Mouse (Mus musculus) lung, postnatal 0 days (tissue): Measurements from ENCODE around the gene Gls2. TPM values are rescaled to one million over a fixed set of nuclear protein-coding genes. Genes with fewer than 3 reads are reported as not detected.

Experiments used
- ATAC-seq: fragments of 200-750 bp; cut with Nextera tagmentation; 2 replicates; pipeline ENCODE4 v1.8.0; 2017; ENCODE audit warnings: moderate library complexity
- DNase-seq: peaks from one replicate; pipeline ENCODE4 v3.0.0-alpha.2; 2016; ENCODE audit warnings: low spot score
- H3K27ac ChIP-seq: fragments of 300-500 bp; sonication (generic); 2 replicates; pipeline ENCODE4 v1.5.1; 2014; ENCODE audit warnings: antibody characterized with exemption, mild to moderate bottlenecking, low read length, mixed read lengths
- H3K27me3 ChIP-seq: fragments of 300-500 bp; sonication (generic); replicated peaks from 2 replicates; pipeline ENCODE4 v1.6.1; 2014; ENCODE audit warnings: low read length, mixed read lengths; ENCODE audit not compliant: insufficient read depth
- H3K36me3 ChIP-seq: fragments of 300-500 bp; sonication (generic); 2 replicates; pipeline ENCODE4 v1.6.1; 2014; ENCODE audit warnings: low read length, mixed read lengths; ENCODE audit not compliant: insufficient read depth
- H3K4me1 ChIP-seq: fragments of 300-500 bp; sonication (generic); 2 replicates; pipeline ENCODE4 v1.6.1; 2014; ENCODE audit warnings: antibody characterized with exemption, low read depth, low read length, mixed read lengths; ENCODE audit not compliant: insufficient read depth
- H3K4me2 ChIP-seq: fragments of 300-500 bp; sonication (generic); replicated peaks from 2 replicates; pipeline ENCODE4 v1.6.1; 2014; ENCODE audit warnings: low read depth, mild to moderate bottlenecking, low read length, moderate library complexity, mixed read lengths
- H3K4me3 ChIP-seq: fragments of 300-500 bp; sonication (generic); 2 replicates; pipeline ENCODE4 v1.5.1; 2014; ENCODE audit warnings: low read depth, low read length
- H3K9ac ChIP-seq: fragments of 300-500 bp; sonication (generic); replicated peaks from 2 replicates; pipeline ENCODE4 v1.6.1; 2014; ENCODE audit warnings: low read depth, mild to moderate bottlenecking
- H3K9me3 ChIP-seq: fragments of 300-500 bp; sonication (generic); 2 replicates; pipeline ENCODE4 v1.6.1; 2016; ENCODE audit warnings: low read length, mixed read lengths
- CTCF ChIP-seq: IDR thresholded peaks from 2 replicates; pipeline ENCODE4 v1.5.1; 2016; ENCODE audit warnings: antibody characterized with exemption, mild to moderate bottlenecking
- EP300 ChIP-seq: IDR thresholded peaks from 2 replicates; pipeline ENCODE4 v1.6.1; 2016; ENCODE audit warnings: antibody characterized with exemption, mild to moderate bottlenecking, control low read depth
- WGBS: fragments of 180-500 bp; shearing (Covaris S2); extraction: QIAGEN DNeasy Blood & Tissue Kit; methylation state at CpG from one replicate; pipeline ENCODE4 v1.1.7; 2014; 5-methylcytosine and 5-hydroxymethylcytosine counted together
- polyA plus RNA-seq: library from polyadenylated mRNA; unstranded; fragments of >200 nt; fragmentation: Nextera tagmentation; extraction: Ambion mirVana; gene quantifications from 2 replicates; pipeline ENCODE4 v1.2.1, GENCODE M21; 2015

Gls2 gene
- polyA plus RNA-seq, 1 experiment from 2014 or later: 0.82 TPM

- H3K4me3 ChIP-seq: no peak overlapping the region
- no peaks in the 10 kb centered on the region for H3K9me3 ChIP-seq
- H3K4me1 ChIP-seq: no peaks in the 10 kb centered on the region
- no peak for ATAC-seq
- WGBS: 88% methylated on average over 6 of the region's 6 CpGs
- H3K27me3 ChIP-seq: 0 out of 2 replicates have a peak, but pooled peaks cover 3% of the 10 kb centered on the region
- H3K4me2 ChIP-seq: no peak overlapping the region
- TF ChIP-seq CTCF (no peak), EP300 (no peak)
- no peak overlapping the region for H3K27ac ChIP-seq
- H3K36me3 ChIP-seq: no peaks in the 10 kb centered on the region
- no peak for DNase-seq
- H3K9ac ChIP-seq: no peak overlapping the region
These were observed 1.1 kb upstream of the Gls2 start for GRCm38 (mm10) chr10:128193113-128193512.

GRCm38 (mm10) chr10:128194551-128195461 lies 549 bp downstream of the Gls2 start:
- peak; percentile 88 for ATAC-seq
- no peaks in the 10 kb centered on the region for H3K36me3 ChIP-seq
- no peaks in the 10 kb centered on the region for H3K4me1 ChIP-seq
- H3K9me3 ChIP-seq: no peaks in the 10 kb centered on the region
- 0 out of 2 replicates have a peak overlapping the region, but pooled peaks have one; percentile 16 for H3K9ac ChIP-seq
- H3K4me2 ChIP-seq: peak overlapping the region; percentile 100
- H3K27me3 ChIP-seq: 0 out of 2 replicates have a peak, but pooled peaks cover 3% of the 10 kb centered on the region
- H3K4me3 ChIP-seq: peak overlapping the region; percentile 58
- 2% methylated on average over 54 of the region's 79 CpGs for WGBS
- no peak for DNase-seq
- H3K27ac ChIP-seq: no peak overlapping the region
- TF ChIP-seq EP300 (no peak), CTCF (no peak)

- Histone ChIP-seq H3K9me3 (no peaks in the 10 kb centered on the region), H3K27me3 (0 out of 2 replicates have a peak, but pooled peaks cover 2% of the 10 kb centered on the region), H3K9ac (no peak overlapping the region), H3K4me2 (no peak overlapping the region), H3K27ac (no peak overlapping the region), H3K4me3 (no peak overlapping the region), H3K4me1 (no peaks in the 10 kb centered on the region), H3K36me3 (no peaks in the 10 kb centered on the region)
- peak; percentile 50 for ATAC-seq
- no peak for TF ChIP-seq EP300
- TF ChIP-seq CTCF: no peak
- DNase-seq: no peak
- WGBS: 43% methylated on average over 4 of the region's 6 CpGs
These were observed 7.6 kb downstream of the Gls2 start for GRCm38 (mm10) chr10:128201856-128202255.

GRCm38 (mm10) chr10:128204941-128205340 lies 10.7 kb downstream of the Gls2 start:
- H3K9me3 ChIP-seq: no peaks in the 10 kb centered on the region
- TF ChIP-seq EP300 (no peak), CTCF (no peak)
- ATAC-seq: peak; percentile 30
- WGBS: 62% methylated on average over 15 of the region's 15 CpGs
- H3K4me2 ChIP-seq: no peak overlapping the region
- DNase-seq: no peak
- H3K36me3 ChIP-seq: no peaks in the 10 kb centered on the region
- H3K27ac ChIP-seq: no peak overlapping the region
- H3K9ac ChIP-seq: no peak overlapping the region
- no peak overlapping the region for H3K4me3 ChIP-seq
- no peaks in the 10 kb centered on the region for H3K27me3 ChIP-seq
- H3K4me1 ChIP-seq: no peaks in the 10 kb centered on the region

GRCm38 (mm10) chr10:128208326-128208725 lies 14.1 kb downstream of the Gls2 start:
- WGBS: 93% methylated on average over 10 of the region's 10 CpGs
- no peaks in the 10 kb centered on the region for H3K27me3 ChIP-seq
- TF ChIP-seq EP300 (no peak), CTCF (no peak)
- H3K4me2 ChIP-seq: no peak overlapping the region
- H3K9ac ChIP-seq: no peak overlapping the region
- no peak overlapping the region for H3K4me3 ChIP-seq
- H3K4me1 ChIP-seq: peaks cover 4% of the 10 kb centered on the region; the same call in 1 of the 2 replicates
- H3K36me3 ChIP-seq: no peaks in the 10 kb centered on the region
- ATAC-seq (no peak), DNase-seq (no peak)
- H3K9me3 ChIP-seq: no peaks in the 10 kb centered on the region
- H3K27ac ChIP-seq: no peak overlapping the region

GRCm38 (mm10) chr10:128209311-128210009 lies 15.2 kb downstream of the Gls2 start:
- Histone ChIP-seq H3K9ac (no peak overlapping the region), H3K27ac (no peak overlapping the region), H3K4me1 (peaks cover 4% of the 10 kb centered on the region; the same call in 1 of the 2 replicates), H3K36me3 (no peaks in the 10 kb centered on the region), H3K9me3 (no peaks in the 10 kb centered on the region), H3K27me3 (no peaks in the 10 kb centered on the region), H3K4me3 (no peak overlapping the region), H3K4me2 (no peak overlapping the region)
- TF ChIP-seq CTCF: no peak
- TF ChIP-seq EP300: no peak
- WGBS: 91% methylated on average over 11 of the region's 11 CpGs
- ATAC-seq (no peak), DNase-seq (no peak)
